Mouse (Mus musculus) forebrain, embryonic 11.5 days (tissue): ENCODE data around the gene Nodal. TPM values are rescaled to one million over a fixed set of nuclear protein-coding genes. Genes with fewer than 3 reads are reported as not detected.

ENCODE experiments used
- ATAC-seq: fragments of 200-750 bp; cut with Nextera tagmentation; replicated peaks from 2 replicates; pipeline ENCODE4 v1.8.0; 2017; ENCODE audit warnings: moderate TSS enrichment; ENCODE audit not compliant: low FRiP score
- DNase-seq: peaks from one replicate; pipeline ENCODE4 v3.0.0-alpha.2; 2017; ENCODE audit warnings: low spot score
- H3K27ac ChIP-seq: fragments of 300-500 bp; sonication (generic); 2 replicates; pipeline ENCODE4 v1.5.1; 2014; ENCODE audit warnings: low read depth, low read length
- H3K27me3 ChIP-seq: fragments of 300-500 bp; sonication (generic); 2 replicates; pipeline ENCODE4 v1.6.1; 2014; ENCODE audit warnings: mild to moderate bottlenecking, low read length, mixed read lengths; ENCODE audit not compliant: control insufficient read depth, insufficient read depth
- H3K36me3 ChIP-seq: fragments of 300-500 bp; sonication (generic); 2 replicates; pipeline ENCODE4 v1.6.1; 2014; ENCODE audit warnings: mild to moderate bottlenecking, low read length, moderate library complexity, mixed read lengths; ENCODE audit not compliant: control insufficient read depth, insufficient read depth
- H3K4me1 ChIP-seq: fragments of 300-500 bp; sonication (generic); replicated peaks from 2 replicates; pipeline ENCODE4 v1.6.1; 2014; ENCODE audit warnings: low read length, mixed read lengths; ENCODE audit not compliant: control insufficient read depth, insufficient read depth
- H3K4me2 ChIP-seq: fragments of 300-500 bp; sonication (generic); 2 replicates; pipeline ENCODE4 v1.6.1; 2014; ENCODE audit warnings: low read depth, mild to moderate bottlenecking, low read length, moderate library complexity, mixed read lengths; ENCODE audit not compliant: severe bottlenecking
- H3K4me3 ChIP-seq: fragments of 300-500 bp; sonication (generic); 2 replicates; pipeline ENCODE4 v1.5.1; 2014; ENCODE audit warnings: low read depth, low read length
- H3K9ac ChIP-seq: fragments of 300-500 bp; sonication (generic); 2 replicates; pipeline ENCODE4 v1.6.1; 2014; ENCODE audit warnings: low read length
- H3K9me3 ChIP-seq: fragments of 300-500 bp; sonication (generic); 2 replicates; pipeline ENCODE4 v1.6.1; 2016; ENCODE audit warnings: low read length, mixed read lengths; ENCODE audit not compliant: control insufficient read depth
- WGBS: fragments of 180-500 bp; shearing (Covaris S2); extraction: QIAGEN DNeasy Blood & Tissue Kit; methylation state at CpG from one replicate; pipeline ENCODE4 v1.1.7; 2014; 5-methylcytosine and 5-hydroxymethylcytosine counted together
- polyA plus RNA-seq: library from polyadenylated mRNA; unstranded; fragments of >200 nt; fragmentation: Nextera tagmentation; extraction: Ambion mirVana; gene quantifications from 2 replicates; pipeline ENCODE4 v1.2.1, GENCODE M21; 2014

Nodal gene
- polyA plus RNA-seq, 1 experiment from 2014 or later = not detected

- Histone ChIP-seq H3K4me2 (no peak overlapping the region), H3K9me3 (no peaks in the 10 kb centered on the region), H3K4me1 (no peaks in the 10 kb centered on the region), H3K36me3 (no peaks in the 10 kb centered on the region), H3K27me3 (no peaks in the 10 kb centered on the region), H3K9ac (no peak overlapping the region), H3K4me3 (no peak overlapping the region), H3K27ac (no peak overlapping the region)
- 70% methylated on average over 8 of the region's 8 CpGs for WGBS
- ATAC-seq (no peak), DNase-seq (no peak)
Measured at GRCm38 (mm10) chr10:61466242-61466641, 48.5 kb downstream of the Nodal start.

DNA sequence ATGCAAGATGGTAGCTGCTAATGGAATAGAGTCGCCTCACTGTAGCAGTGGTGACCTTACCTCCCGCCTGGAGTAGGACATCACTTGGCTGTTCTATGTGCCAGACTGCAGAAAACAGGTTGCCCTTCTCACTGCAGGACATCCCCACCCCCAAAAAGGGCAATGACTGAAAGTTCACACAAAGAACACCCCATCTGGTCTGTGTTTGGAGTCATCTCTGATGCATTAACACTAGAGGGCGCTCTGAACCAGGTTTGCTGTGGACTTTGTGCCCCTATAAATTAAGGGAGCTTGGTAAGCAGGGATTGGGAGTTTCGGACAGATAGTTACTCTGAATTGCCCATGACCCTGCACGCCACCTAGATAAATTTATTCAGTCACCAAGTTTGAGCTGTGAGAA lies 49.1 kb downstream of the Nodal start:
- Histone ChIP-seq H3K4me1 (no peaks in the 10 kb centered on the region), H3K9ac (no peak overlapping the region), H3K4me2 (no peak overlapping the region), H3K27ac (no peak overlapping the region), H3K9me3 (no peaks in the 10 kb centered on the region), H3K4me3 (no peak overlapping the region), H3K27me3 (no peaks in the 10 kb centered on the region), H3K36me3 (no peaks in the 10 kb centered on the region)
- ATAC-seq (peak; percentile 27; the same call in 1 of the 2 replicates), DNase-seq (no peak)
- 29% methylated on average over 5 of the region's 5 CpGs for WGBS

- no peak overlapping the region for H3K9ac ChIP-seq
- 71% methylated on average over 7 of the region's 7 CpGs for WGBS
- H3K27me3 ChIP-seq = no peaks in the 10 kb centered on the region
- no peak overlapping the region for H3K4me3 ChIP-seq
- no peak for DNase-seq
- no peak for ATAC-seq
- no peak overlapping the region for H3K4me2 ChIP-seq
- H3K36me3 ChIP-seq = no peaks in the 10 kb centered on the region
- H3K27ac ChIP-seq = no peak overlapping the region
- no peaks in the 10 kb centered on the region for H3K9me3 ChIP-seq
- H3K4me1 ChIP-seq = no peaks in the 10 kb centered on the region
Measured at GRCm38 (mm10) chr10:61468900-61469299, 51.1 kb downstream of the Nodal start.

GRCm38 (mm10) chr10:61473640-61474039 lies 55.9 kb downstream of the Nodal start:
- Histone ChIP-seq H3K9ac (no peak overlapping the region), H3K4me1 (peaks cover 6% of the 10 kb centered on the region; the same call in 1 of the 2 replicates), H3K27ac (no peak overlapping the region), H3K4me3 (no peak overlapping the region), H3K9me3 (no peaks in the 10 kb centered on the region), H3K4me2 (no peak overlapping the region), H3K36me3 (no peaks in the 10 kb centered on the region), H3K27me3 (no peaks in the 10 kb centered on the region)
- DNase-seq = no peak
- no peak for ATAC-seq
- WGBS = 64% methylated on average over 3 of the region's 3 CpGs

DNA sequence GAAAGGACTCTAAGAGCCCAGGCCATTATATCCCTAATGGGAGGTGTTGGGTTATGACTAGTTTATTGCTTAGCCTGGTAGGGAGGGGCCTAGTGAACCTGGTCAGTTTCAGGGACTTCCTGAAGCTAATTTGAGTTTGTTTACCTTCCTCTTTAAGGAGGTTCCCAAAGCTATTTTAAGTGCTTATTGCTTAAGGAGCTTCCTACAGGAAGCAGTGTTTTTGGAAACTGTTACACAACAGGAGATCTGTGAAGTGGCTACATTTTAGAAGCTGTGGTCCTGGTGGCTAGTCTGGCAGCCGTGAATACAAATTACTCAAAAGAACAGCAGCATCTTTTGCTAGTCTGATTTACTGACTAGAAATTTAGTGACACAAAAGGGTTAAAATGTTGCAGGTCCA lies 56.6 kb downstream of the Nodal start:
- 82% methylated on average over 1 of the region's 1 CpGs for WGBS
- Histone ChIP-seq H3K4me2 (peak overlapping the region; percentile 95; the same call in 1 of the 2 replicates), H3K4me3 (no peak overlapping the region), H3K27me3 (no peaks in the 10 kb centered on the region), H3K4me1 (peaks cover 6% of the 10 kb centered on the region; the same call in 1 of the 2 replicates), H3K27ac (no peak overlapping the region), H3K9me3 (no peaks in the 10 kb centered on the region), H3K36me3 (no peaks in the 10 kb centered on the region), H3K9ac (peak overlapping the region; percentile 64; the same call in 1 of the 2 replicates)
- ATAC-seq = no peak
- DNase-seq = no peak

Other genes with a start within 250 kb of the Nodal start
- gene Tbata, start 246.0 kb upstream of the Nodal start, polyA plus RNA-seq = not detected in 2 replicates
- gene Adamts14, start 144.5 kb upstream of the Nodal start, polyA plus RNA-seq = 0.56 and 0.60 TPM in 2 replicates
- gene Prf1, start 120.1 kb upstream of the Nodal start, polyA plus RNA-seq = not detected in 2 replicates
- gene Pald1, start 34.4 kb upstream of the Nodal start, polyA plus RNA-seq = 21.3 and 22.9 TPM in 2 replicates
- gene Eif4ebp2, start 34.7 kb downstream of the Nodal start, polyA plus RNA-seq = 41.5 and 50.8 TPM in 2 replicates
- gene Lrrc20, start 57.8 kb downstream of the Nodal start, polyA plus RNA-seq = 14.6 and 15.0 TPM in 2 replicates
- gene Npffr1, start 177.5 kb downstream of the Nodal start, polyA plus RNA-seq = 0.05 and 0.09 TPM in 2 replicates
- 325 and 330 TPM in 2 replicates for gene Ppa1, start 230.6 kb downstream of the Nodal start, polyA plus RNA-seq